Mouse (Mus musculus): ENCODE results near the gene Eml2.
A peak's percentile ranks its signal among the peaks of the same experiment; 100 is the strongest.

The Eml2 gene

DNA sequence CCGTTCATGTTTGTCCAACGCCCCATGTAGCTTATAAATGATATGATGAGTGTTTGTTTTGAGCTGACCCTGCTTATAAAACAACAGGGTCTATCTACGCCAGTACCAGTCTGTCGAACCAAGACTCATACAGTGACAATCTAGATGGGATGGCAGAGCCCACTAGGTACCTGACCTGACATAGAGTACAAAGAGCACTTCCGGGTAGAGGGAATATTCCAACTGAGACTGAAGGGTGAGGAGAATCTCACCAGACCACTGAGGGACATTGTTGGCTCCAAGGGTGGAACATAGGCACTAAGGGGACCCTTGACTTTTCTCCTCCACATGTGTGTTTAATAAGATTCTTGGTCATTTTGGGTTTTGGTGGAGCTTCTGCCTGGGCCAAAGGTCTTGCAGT is 53.2 kb downstream of the Eml2 start:
- DNase-seq (ENCODE audit: low spot score in 2 of 2) = no peak

DNA sequence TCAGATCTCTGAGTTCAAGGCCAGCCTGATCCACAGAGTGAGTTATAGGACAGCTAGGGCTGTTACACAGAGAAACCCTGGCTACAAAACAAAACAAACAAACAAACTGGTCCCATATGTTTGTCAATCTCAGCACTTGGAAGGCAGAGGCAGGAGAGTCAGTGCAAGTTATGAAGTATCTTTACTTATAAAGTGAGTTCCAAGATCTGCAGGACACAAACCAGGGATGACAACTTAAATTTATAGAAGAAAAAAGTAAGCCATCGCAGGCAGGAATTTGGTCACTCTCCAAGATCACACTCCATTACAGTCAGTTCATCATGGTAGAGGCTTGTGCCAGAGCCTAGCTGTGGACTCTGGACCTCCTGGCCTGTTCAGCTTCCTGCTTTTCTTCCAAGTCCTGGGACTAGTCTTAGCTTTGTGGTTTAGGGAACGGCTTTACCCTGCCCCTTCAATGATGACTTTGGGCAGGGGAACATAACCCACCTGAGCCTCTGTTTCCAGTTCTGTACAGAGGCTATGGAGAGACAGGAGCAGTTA is 53.9 kb downstream of the Eml2 start:
- no peak for DNase-seq (ENCODE audit: low spot score in 2 of 2)

DNA sequence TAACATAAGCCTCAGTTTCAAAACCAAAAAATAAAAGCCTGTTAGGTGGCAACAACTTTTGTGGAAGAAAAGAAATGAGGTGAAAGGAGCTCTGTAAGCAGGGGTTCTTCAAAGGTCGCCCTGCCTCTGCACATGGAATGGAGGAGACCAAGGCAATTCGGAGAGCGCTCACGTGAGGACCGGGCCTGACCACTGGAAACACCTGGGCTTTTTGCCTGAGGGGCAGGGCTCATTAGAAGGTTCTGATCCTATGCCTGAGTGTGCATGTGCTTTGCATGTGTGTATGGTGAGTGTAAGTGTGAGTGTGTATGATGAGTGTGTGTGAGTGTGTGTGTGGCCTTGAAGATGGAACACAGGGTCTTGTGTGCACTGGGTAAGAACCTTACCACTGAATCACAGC is 54.7 kb downstream of the Eml2 start:
- DNase-seq (ENCODE audit: low spot score in 2 of 2) = no peak

DNA sequence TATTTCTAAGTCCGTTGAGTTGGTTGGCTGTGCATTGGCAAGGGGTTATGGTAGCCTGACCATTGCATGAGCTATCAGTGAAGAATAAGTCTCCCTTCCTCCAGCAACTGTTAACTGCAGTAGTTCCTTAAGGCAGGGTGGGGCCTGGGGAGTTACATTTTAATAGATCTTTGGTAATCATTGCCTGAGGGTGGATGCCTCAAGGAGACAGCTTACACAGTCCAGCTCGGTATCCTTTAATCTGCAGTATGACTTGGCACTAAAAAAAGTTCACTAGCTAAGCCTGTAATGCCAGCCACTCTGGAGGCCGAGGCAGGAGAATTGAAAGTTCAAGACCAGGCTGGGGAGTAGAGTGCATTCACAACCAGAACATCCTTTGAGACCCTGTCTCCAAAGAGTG is 55.6 kb downstream of the Eml2 start:
- DNase-seq (ENCODE audit: low spot score in 2 of 2) = no peak

DNA sequence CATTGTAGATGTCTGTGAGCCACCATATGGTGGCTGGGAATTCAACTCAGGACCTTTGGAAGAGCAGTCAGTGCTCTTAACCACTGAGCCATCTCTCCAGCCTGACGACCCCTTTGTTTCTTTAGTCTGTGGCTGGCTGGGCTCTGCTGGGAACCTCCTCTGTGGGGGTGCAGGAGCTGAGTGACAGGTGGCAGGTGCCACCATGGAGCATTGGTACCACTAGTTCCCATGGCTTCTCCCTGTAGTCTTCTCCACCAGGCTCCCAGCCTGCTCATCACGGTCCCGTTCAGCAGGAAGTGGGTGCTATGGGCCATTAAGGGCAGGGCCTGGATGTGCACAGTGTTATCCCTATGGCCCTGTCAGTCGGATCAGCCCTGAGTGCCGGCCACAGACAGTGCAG is 58.4 kb downstream of the Eml2 start:
- DNase-seq (ENCODE audit: low spot score in 2 of 2) = no peak

DNA sequence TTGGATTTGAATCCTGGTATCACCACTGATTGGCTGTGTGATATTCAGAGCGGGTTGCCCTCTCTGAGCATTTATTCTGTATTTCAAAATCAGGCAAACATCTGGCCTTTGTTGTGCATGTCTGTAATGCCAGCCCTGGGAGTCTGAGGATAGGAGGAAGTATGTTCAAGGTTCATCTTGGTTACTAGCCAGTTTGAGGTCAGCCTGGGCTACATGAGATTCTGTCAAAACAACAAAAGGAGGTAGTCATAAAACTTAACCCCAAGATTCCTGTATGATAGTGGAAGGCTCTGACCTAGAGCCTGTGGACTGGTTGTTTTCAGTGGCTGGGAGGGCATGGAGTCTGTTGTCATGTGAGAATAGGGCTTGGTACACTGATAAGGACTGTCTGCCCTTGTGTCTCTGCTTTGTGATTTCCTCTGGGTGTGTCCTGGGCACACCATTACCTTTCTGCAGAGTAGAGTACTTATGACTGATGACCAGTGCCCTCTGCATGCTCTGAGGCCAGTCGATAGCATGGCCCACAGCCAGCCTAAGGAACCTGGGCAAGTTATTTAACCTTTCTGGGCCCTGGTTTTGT is 59.0 kb downstream of the Eml2 start:
- DNase-seq (ENCODE audit: low spot score in 2 of 2) = no peak

DNA sequence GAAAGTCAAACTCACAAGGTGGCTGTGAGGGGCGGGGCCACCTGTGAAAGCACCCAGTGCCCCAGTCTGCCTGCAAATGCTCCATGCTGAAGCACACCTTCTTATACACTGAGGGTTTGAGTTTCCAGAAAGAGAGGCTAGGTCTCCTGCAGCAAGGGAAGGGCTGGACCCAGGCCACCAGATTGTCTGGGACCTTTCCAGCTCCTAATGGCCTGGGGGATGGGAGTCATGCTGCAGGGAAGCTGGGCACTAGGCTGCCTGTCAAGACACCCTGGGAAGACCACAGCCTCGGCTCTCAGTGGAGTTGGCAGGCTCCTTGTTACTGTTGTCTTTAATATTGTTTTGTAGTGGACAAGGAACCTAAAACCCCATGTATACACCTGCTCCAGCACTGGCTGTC is 60.2 kb downstream of the Eml2 start:
- no peak for DNase-seq (ENCODE audit: low spot score in 2 of 2)

DNA sequence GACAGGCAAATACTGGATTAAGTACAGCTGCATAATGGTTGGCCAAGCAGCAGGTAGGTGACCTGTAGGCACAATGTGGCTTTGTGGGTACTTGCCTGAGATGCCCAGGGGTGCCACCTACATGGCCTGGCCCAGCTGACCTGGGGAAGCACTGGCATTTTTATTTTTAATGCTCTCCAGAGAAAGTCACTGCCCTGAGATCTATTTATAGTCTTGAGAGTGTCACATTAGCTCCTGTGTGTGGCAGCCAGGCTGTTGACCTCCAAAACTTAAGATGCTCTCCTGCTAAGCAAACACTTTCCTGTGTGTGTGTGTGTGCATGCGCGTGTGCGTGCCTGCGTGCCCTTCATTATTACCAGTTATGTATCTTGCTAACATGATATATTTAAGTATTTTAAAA is 62.1 kb downstream of the Eml2 start:
- no peak for DNase-seq (ENCODE audit: low spot score in 2 of 2)

DNA sequence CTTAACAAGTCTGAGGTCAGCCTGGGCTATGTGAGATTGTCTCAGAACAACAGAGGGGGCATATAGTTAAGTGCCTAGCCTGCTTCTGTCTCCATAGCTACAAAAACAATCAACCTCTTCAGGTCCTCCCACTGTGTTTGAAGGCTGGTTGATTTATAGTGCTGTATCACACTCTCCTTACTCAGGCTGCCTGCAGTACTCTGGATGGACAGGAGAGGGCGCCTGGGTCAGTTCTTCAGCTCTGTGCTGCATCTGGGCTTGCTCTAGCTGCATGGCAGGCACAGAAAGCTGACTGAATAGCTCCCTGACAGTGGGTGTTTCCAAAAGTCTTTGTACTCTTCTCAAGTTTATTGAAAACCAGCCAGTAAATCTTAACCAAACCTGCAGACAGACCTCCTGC is 63.2 kb downstream of the Eml2 start:
- DNase-seq (ENCODE audit: low spot score in 2 of 2) = peak; percentile 92 to 94

DNA sequence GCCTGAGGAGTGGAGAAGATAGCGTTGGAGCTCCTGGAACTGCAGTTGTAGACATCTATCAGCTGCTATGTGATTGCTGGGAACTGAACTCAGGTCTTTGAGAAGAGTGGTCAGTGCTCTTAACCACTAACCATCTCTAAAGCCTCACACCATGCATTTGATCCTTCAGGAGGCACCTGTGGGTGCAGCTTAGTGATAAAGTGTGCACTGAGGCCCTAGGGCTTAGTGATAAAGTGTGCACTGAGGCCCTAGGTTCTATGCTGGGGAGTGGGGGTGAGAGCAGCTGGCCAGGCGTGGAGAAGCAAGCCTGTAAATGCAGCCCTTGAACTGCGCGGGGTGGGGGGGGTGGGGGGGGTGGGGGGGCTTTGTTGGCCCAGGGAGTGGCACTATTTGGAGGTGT is 63.8 kb downstream of the Eml2 start:
- no peak for DNase-seq (ENCODE audit: low spot score in 2 of 2)

DNA sequence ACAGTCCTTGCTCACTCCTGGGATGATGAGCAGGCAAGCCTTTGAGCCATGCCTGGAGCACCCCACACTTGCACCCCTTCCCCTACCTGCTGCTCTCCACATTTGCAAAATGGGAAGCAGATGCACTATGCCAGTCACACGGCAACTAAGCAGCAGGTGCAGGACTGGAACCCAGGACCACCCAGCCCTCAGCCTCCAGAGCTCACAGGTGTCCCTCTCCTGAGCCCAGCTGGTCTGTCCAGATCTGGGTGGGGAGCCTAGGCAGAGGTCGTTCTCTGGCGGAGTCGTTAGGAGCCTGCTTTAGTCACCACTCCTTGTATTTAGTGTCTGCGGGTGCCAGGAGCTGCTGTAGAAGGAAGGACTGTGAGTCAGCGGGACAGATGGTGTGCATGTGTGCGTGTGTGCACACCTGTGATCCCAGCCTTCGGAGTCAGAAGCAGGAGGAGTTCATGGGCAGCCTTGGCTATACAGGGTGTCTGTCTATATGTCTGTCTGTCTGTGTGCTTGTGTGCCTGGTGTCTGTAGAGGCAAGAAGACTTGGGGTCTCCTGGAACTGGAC is 64.8 kb downstream of the Eml2 start:
- no peak for DNase-seq (ENCODE audit: low spot score in 2 of 2)

DNA sequence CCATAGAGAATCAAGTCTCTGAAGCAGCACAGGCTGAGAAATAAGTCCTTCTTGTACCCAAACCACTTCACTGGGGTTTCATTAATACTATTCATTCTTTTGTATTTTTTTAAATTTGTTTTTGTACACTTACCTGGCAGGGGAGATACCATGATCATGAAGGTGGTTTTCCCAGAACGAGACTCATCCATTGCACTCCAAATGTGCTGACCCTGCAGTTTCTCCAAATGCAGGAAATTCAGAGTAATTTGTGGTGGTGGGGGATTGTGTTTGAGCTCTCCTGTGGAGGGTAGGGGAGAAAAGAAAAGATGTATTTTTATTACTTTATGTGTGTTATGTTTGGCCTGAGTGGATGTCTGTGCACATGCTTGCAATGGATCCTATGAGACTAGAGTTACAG is 65.8 kb downstream of the Eml2 start:
- no peak for DNase-seq (ENCODE audit: low spot score in 2 of 2)

DNA sequence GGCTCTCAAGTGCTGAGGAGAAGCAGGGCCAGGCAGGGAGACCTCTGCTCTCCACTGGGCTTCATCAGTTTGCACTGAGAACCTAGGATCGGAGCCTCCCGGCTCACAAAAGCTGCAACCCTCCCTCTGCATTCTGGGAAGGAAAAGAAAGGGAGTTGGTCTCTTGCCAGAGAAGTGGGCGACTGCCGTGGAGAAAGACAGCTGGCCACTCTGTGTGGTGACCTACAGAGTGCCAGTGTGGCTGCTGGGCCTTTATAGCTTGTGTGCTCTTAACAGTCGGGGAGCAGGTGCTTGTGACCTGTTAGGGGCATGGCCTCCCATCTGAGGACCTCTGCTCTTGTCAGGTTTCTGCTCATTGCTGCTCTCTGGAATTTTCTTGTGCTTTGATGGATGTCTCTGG is 67.6 kb downstream of the Eml2 start:
- peak in 1 of 2 experiments; percentile 59 for DNase-seq (ENCODE audit: low spot score in 2 of 2)

DNA sequence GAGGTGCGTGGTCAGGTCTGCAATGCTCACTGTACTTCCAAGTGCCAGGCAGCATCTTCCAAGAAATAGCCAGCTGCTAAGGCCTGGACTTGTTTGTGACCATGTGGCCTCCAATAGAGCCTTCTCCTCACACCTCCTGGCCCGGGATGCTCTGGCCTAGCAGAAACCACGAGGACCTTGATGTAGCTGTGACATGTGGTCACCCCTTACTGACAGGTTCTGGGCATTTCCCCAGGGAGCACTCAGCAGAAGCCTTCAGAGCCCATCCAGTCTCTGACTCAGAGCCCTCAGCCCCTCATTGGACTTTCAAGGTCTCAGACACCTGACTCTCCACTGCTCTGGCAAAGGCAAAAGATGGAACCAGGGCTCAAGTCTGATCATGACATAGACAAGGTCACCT is 68.9 kb downstream of the Eml2 start:
- DNase-seq (ENCODE audit: low spot score in 2 of 2) = no peak

DNA sequence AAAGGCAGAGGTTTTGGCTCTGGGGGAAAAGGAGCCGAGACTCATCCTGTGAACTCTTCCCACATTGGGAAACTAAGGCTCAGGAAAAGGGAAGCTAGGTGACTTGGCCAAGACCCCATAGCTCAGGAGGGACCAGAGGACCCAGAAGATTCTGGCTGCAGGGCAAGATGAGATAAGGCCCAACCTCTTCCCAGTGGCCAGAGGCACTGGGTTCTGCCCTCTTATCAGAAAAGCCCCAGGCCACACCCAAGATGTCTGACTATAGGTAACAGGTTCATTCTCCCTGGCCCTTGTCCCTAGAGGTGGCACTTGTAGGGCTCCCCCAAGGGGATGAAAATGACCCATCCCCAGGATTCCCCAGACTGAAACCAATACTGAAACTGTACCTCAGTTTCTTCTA is 70.6 kb downstream of the Eml2 start:
- DNase-seq (ENCODE audit: low spot score in 2 of 2) = no peak

DNA sequence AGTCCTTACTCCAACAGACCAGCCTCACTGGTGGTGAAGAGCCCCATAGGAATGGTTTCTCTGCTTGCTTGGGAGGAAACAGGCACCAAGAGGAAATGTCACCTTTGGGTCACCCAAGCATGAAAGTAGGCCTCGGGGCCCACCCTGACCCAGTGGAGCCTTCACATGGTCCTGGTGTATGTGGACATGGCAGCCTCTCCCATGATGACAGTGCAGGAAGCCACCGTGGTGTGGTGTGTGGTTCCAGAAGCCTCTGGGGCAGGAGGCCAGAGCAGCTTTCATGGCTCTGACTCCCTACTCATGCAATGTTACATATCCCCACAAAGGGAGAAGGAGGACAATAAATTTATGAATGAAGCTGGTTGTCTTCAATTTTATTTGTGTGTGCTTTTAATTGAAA is 71.3 kb downstream of the Eml2 start:
- no peak for DNase-seq (ENCODE audit: low spot score in 2 of 2)

DNA sequence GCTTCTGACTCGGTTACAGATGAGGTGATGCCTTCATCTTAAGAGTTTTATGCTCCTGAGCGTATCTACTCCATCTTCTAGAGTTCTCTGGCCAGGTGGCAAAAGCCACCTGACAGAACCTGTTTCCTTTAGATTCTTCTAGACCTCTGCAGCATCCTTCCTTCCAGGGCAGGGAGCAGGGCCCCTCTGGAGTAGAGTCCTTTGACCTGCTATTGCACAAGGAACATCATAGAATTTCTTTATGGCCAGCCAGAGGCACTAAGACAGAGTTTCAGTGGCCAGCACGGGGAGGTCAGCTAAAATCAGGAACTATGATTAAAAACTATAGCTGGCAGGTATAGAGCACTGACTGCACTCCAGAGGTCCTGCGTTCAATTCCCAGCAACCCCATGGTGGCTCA is 75.9 kb downstream of the Eml2 start:
- no peak for DNase-seq (ENCODE audit: low spot score in 2 of 2)

DNA sequence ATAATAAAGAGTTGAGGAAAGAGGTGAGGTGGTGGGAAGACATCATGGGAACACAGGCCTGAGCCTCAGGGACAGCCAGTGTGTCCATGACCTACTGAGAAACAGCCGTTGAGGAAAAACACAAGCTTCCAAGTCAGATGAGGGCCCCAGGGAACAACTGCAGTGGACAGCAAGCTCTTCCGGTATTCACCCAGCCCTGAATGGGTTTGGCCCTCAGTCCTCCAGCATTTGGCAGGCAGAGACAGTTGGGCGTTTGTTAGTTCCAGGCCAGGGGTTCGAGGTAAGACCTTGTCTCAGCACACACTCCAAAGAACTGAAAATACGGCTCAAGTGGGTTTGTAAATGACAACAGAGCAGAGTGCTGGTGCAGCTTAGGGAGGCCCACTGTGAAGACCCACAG is 77.2 kb downstream of the Eml2 start:
- DNase-seq (ENCODE audit: low spot score in 2 of 2) = no peak

DNA sequence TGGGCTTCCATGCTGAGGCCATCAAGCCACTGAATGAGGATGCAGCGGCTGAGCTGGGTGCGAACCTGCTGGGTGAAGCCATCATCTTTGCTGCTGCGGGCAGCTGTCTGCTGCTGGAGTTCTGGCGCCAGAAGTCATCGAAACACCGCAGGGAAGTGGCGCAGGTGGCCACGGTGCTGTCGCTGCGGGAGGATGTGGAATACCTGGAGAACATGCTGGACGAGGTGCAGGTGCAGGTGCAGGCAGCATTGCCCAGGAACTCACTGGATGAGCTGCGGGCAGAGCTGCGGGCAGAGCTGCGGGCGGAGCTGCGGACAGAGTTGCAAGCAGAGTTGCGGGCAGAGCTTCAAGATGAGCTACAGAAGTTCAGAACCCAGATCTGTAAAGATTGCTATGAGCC is 79.2 kb downstream of the Eml2 start:
- DNase-seq (ENCODE audit: low spot score in 2 of 2) = no peak
